Mouse (Mus musculus): ENCODE data around the gene Stau1.
"Not testable (repeated sequence)": the region's sequence is repeated elsewhere in the genome, so short reads cannot be mapped to it uniquely, and the experiment has no call there.

The Stau1 gene

DNA sequence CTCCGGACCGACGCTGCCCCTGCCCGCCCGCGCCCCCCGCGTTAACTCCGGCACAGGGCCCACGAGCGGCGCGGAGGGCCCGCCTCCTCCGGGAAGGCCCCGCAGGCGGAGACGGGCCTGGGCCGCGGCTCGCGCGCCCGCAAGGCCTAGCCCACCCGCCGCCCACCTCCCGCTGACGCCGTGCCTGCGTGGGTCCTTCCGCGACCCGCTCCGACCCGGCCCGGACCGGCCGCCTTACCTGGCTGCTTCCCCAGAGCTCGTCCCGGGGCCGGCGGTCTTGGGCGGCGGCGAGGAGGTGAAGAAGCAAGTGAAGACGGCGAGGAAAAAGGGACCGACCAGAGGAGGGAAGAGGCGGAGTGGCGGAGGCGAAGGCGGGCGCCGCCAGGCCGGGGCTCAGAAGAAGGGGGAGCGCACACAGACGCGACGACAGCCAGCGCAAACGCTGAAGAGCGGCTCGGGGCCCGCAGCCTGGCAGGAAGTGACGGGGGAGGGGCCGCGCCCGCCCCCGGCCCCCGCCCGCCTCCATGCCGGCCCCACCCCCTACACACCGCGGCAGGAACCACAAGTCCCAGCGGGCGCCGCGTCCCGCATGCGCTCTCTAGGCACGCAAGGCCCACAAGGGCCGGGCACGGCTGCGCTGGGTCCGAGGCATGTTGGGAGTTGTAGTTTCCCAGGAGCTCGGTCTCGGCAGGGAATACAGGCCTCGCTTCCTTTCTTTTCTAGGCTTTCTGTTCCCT, at the start of gene Stau1:
Gene Stau1 (minus strand): TSS at position 504 of the 737 bp plus-strand sequence.
- DNase-seq (ENCODE audit: low read depth, low spot score): peak; percentile 98

GRCm38 (mm10) chr2:167043400-167044121, 47.5 kb upstream of the Stau1 start:
- no peak for DNase-seq (ENCODE audit: low read depth, low spot score)

GRCm38 (mm10) chr2:167039386-167039785, 43.3 kb upstream of the Stau1 start:
- DNase-seq (ENCODE audit: low read depth, low spot score): no peak

DNA sequence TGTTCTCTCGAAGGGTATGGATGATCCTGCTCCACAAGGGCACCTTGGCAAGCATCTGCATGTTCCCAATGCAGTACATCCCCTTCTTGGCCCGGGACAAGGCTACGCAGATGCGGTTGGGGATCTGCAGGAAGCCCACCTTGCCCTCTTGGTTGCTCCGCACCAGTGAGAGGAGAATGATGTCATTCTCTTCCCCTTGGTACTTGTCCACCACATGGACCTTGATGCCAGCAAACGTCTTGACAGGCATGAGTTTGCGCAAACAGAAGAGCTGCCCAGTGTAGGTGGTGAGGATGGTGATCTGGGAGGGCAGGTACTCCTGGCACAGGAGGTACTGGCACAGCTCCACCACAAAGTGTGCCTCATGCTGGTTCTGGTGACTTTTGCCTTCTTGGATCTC, 42.6 kb upstream of the Stau1 start:
- no peak for DNase-seq (ENCODE audit: low read depth, low spot score)

GRCm38 (mm10) chr2:167038297-167038696, 42.2 kb upstream of the Stau1 start:
- no peak for DNase-seq (ENCODE audit: low read depth, low spot score)

- no peak for DNase-seq (ENCODE audit: low read depth, low spot score)
These were observed 41.6 kb upstream of the Stau1 start for GRCm38 (mm10) chr2:167037710-167038109.

DNA sequence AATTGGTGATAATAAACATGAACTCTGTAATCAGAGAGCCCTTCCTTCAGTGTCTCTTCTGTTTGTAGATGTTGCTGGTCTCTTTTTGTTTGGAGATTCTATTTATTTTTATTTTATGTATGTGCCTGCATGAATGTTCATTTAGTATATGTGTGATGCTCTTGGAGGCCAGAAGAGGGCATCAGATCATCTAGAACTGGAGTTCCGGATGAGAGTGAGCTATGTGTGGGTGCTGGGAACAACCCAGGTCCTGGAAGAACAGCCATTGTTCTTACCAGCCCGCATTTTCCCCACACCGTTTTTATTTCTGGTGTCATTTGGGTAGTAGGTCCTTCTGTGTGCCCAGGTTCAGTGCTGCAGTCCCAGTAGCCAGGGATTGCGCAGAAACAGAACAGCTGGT, 34.4 kb upstream of the Stau1 start:
- DNase-seq (ENCODE audit: low read depth, low spot score): no peak

- DNase-seq (ENCODE audit: low read depth, low spot score): no peak
These were observed 32.5 kb upstream of the Stau1 start for GRCm38 (mm10) chr2:167028553-167028952.

DNA sequence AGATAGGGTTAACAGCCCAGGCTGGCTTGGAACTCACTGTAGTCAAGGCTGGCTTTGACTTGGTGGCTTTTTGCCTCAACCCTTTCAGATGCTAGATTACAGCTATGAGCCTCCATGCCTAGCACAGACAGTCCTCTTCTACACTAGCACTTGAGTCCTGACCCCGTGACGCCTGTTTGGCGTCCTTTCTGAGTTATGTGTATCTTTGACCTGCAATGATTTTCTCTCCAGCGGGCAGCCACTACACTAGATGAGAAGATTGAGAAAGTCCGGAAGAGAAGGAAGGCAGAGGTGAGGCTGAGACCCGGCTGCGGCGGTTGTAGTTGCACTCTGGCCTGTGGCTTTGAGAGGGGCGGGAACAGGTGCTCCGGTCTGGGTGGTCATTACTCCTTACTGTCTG, 23.3 kb upstream of the Stau1 start:
- no peak for DNase-seq (ENCODE audit: low read depth, low spot score)

DNA sequence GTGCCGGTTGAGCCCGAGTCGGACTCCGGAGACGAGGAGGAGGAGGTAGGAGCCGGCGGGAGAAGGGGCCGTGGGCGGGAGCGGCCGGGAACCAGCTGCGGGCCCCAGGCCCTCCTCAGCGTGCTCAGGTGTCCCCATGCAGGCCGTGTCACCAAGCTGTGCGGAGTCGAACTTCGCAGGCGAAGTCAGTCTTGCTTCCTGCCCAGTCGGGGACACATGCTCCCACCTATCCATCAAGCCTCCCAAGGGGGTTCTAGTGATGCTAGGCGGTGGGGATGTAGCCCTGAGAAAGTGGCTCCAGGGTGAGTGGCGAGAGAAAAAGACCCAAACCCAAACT, 19.3 kb upstream of the Stau1 start:
- no peak for DNase-seq (ENCODE audit: low read depth, low spot score)

GRCm38 (mm10) chr2:167014702-167015381, 18.7 kb upstream of the Stau1 start, which contains the start of gene Ddx27:
TSS of gene Ddx27 (plus strand) at chr2:167015193.
- DNase-seq (ENCODE audit: low read depth, low spot score): peak; percentile 97

- no peak for DNase-seq (ENCODE audit: low read depth, low spot score)
These were observed 14.4 kb upstream of the Stau1 start for GRCm38 (mm10) chr2:167010546-167010945.

- no peak for DNase-seq (ENCODE audit: low read depth, low spot score)
These were observed 13.4 kb upstream of the Stau1 start for GRCm38 (mm10) chr2:167009483-167009882.

DNA sequence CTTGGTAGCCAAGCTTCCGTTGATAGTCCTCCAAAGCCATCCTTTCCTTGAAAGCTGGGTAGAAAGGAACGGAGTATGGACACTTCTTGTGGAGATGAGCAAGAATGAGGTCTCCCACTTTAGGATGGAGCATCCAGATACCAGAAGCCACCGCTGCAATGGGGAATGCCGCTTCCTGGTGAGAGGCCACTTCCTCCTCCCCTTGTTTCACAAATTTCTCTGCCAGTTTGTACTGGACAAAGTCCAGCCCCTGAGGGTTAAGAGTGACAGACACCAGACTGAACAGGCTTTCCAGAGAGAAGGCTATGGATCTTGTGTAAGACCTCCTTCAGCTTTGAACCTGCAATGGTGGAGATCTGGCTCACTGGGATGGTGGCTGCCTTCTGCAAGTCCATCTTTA, 11.5 kb upstream of the Stau1 start:
- not testable (repeated sequence) for DNase-seq (ENCODE audit: low read depth, low spot score)

GRCm38 (mm10) chr2:167007001-167007491, 10.9 kb upstream of the Stau1 start:
- DNase-seq (ENCODE audit: low read depth, low spot score): no peak

DNA sequence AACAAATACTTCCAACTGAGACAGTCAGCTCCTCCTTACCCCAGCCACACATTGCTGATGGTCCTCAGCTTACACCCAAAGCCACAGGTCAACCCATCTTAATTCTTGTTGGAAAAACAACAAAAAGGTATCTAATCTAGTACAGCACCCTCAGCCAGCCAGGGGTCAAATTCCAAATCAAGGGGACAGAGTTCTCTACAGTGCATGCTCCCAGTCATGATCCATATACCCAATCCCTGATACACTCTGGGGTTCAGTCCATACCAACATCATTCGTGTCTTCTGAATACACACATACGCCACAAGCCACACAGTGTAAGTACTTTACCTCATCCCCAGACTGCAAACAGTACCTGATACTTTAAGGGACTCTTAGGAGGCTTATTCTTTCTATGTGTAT, 10.3 kb upstream of the Stau1 start:
- DNase-seq (ENCODE audit: low read depth, low spot score): no peak

GRCm38 (mm10) chr2:167004099-167004854, 8.2 kb upstream of the Stau1 start:
- DNase-seq (ENCODE audit: low read depth, low spot score): peak; percentile 92

- DNase-seq (ENCODE audit: low read depth, low spot score): no peak
These were observed 5.4 kb upstream of the Stau1 start for GRCm38 (mm10) chr2:167001486-167001885.

- DNase-seq (ENCODE audit: low read depth, low spot score): no peak
These were observed 415 bp upstream of the Stau1 start for GRCm38 (mm10) chr2:166996533-166996894.

DNA sequence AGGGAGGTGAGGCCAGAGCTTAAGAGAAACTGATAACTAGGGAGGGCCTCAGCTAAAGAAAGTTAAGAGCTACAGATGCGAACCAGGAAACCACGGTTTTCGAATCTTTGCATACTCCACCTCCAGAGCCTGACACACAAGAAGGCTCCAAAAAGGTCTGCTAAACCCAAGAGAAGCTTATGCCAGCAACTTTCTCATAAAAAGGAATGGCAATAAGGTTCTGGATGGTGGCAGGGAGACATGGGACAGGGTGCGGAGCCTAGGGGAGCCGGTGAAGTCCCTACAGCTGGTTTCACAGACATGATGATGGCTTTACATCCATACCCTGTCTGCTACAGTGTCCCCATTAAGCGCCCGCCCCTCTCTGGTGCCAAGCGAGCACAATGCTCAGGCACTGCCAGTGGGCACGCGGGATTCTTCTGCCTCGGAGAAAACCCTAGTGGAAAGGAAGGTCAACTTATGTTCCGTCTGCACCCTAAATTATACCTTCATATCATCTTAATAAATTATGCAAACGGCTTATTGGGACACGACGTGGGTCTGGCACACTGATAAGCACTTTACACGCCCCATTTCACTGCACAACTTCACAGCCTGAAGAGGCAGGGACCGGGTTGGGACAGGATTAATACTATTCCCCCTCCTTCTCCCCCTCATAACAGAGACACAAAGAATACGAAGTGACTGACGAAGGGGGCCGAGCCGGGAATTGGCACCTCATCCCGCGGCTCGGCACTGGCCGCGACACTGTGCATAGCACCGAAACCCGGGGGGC, 891 bp downstream of the Stau1 start:
- DNase-seq (ENCODE audit: low read depth, low spot score): peak; percentile 54

GRCm38 (mm10) chr2:166991945-166992344, 4.2 kb downstream of the Stau1 start:
- DNase-seq (ENCODE audit: low read depth, low spot score): no peak

Data from CD4-positive, CD25-positive, alpha-beta regulatory T cell, adult 2 months (primary cell).